Mouse (Mus musculus) kidney, postnatal 25 days (tissue): ENCODE measurements around the gene Stip1.
"Not testable (repeated sequence)": the region's sequence is repeated elsewhere in the genome, so short reads cannot be mapped to it uniquely, and the experiment has no call there.

Experiments used
- DNase-seq, 2 experiments: peaks; one replicate each; pipeline ENCODE4 v3.0.0; 2021; ENCODE audit warnings: mixed read lengths in 2 of 2

Gene Stip1

DNA sequence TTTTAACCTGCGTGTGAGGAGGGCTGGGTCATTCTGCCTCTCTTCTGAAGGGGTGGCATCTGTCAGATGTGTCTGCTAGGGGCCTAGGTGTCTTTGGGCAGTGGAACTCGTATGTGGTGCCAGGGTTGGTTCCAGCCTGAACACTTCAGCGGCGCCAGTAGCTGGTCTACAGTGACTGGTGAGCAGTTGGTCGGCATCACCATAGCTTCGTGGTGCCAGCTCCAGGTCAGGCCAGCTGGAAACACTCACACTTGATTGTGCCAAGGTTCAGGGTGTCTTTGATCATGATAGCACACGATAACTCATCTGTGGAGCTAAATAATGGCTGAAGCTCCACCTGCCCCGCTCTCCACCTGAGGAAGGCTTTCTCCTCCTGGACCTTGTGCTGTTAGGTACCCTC, 23.1 kb upstream of the Stip1 start:
- DNase-seq, result no peak

DNA sequence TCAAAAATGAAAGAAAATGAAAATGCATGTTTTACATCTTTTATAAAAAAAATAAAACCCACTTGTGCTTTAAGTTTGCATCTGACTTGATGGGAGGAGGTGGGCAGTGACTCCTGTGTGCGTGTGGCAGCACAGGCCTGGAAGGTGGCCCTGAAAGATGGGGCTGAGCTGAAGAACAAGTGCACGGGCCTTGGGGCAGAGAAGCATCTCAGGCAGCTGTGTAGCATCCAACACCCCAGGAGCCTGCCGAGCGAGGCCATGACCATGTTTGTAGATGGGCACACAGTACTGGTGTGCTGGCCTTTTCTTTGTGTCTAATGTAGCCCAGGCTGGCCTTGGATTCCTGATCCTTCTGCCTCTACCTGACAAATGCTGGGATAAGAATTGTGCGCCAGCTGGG, 22.3 kb upstream of the Stip1 start:
- DNase-seq, result no peak

DNA sequence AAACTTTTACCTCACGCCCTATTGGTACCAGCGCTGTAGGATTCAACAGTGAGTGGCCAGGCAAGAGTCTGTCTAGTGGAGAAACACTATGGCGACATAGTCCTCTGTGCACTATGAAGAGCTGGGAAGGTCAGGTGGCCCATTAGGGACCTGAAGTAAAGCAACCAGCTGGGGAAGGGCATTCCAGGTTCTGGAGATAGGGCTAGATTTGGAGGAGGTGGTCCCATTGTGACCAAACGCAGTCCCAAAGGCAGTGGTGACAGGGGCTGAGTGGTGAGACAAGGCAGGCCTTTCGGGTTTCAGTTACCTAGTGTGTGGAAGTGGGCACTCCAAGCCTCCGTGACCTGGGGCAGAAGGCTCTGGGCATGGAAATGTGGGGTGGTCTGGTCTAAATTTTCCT, 18.8 kb upstream of the Stip1 start:
- DNase-seq, result peak in 1 of 2 experiments; percentile 37

DNA sequence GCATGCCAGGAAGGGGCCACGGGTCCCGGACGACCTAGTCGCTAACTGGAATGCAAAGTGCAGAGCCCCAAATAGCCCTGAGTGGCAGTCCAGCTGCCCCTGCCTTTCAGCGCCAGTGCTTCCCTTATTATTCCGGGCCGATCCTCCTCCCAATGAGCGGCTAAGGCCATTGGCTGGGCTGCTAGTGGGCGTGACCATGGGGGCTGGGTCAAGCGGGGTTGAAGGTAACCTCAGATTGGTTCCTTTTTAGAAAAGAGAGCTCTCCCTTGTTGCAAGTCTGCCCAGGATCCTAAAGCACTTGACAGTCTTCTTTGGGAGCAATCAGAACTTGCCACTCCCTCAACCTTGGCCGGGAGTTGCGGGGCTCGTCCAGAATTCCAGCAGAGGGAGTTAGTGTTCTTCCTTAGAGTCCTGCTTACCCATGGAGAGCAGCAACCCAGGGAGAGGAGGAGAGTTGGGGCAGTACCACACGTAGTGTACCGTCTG, 18.0 kb upstream of the Stip1 start:
- peak; percentile 92 to 96 for DNase-seq

DNA sequence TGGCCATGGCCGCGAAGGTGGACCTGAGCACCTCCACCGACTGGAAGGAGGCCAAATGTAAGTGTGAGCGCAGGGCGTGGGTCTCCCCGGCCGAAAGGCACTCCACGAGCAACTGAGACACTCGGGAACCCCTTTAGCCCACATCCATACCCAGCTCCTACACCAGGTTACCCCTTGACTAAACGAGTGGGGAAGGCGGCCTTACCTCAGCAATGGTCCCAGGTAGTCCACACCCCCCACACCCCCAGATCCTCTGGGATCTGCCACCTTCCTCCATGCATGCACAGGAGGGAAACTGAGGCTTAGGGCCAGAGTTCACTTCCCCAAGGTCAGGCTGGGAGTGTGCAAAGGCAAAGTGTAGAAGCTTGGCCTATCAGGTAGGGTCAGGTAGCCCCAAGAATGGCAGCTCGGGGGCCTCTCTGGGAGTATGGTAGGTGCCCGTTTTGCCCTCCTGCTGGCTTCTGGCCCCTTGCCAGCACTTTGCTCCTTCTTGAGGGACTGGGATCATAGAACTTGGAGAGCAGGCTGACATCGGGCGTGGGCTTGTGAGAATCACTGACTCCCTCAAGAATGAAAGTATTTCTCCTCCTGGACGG, 17.5 kb upstream of the Stip1 start:
- DNase-seq, result peak; percentile 80 to 87

DNA sequence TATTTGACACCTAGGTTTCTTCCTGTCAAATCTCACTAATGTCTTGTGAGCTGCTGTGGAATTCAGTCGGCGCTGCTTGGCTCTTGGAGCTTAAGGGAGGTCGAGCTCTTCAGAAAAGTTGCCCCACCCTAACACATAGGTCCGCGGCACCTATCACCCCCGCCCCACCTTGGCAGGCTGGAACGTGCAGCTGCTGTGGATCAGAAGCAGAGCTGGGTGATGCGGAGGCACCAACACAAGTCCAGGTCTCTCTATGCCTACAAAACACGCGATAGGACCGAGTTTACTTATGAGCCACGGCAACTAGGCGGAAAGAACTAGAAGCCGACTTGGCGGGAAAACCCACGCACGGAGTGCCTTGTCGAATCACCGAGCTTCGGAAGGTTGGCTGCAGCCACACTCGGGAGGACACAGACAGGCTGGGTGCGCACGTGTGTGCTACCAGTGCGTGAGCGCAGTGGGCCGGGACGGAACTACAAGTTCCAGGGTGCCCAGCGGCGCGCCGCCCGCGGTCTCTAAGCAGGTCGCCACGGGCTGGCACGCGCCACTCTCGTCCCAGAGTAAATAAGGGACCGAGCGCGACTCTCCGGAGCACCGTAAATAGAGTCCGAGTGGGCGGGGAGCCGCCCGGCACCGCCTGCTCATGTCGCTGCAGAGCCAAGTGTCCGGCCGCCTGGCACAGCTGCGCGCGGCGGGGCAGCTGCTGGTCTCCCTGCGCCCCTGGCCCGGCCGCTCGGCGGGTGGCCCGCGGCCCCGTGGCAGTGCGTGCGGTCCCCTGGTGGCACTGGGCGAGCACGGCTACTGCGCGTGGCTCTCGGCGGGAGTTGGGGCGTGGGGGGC, 16.7 kb upstream of the Stip1 start, which contains the start of gene Macrod1:
Macrod1 (plus strand) TSS at position 563 of the 840 bp plus-strand sequence.
- DNase-seq, result peak; percentile 88 to 93

DNA sequence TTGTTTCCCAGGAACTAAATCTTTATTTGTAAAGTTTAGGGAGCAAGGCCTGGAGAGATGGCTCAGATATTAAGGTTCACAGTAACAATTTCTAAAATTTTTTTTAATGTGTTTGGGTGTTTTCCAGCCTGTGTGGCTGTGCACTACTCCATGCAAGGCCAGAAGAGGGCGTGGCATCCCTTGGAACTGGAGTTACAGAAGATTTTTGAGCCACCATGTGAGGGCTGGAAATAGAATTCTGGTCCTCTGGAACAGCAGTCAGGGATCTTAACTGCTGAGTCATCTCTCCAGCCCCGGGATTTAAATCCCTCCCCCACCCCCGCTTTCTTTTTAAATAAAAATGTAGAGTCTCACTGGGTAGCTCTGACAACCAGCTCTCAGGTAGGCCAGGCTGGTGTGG, 15.4 kb upstream of the Stip1 start:
- DNase-seq, result peak in 1 of 2 experiments; percentile 27

DNA sequence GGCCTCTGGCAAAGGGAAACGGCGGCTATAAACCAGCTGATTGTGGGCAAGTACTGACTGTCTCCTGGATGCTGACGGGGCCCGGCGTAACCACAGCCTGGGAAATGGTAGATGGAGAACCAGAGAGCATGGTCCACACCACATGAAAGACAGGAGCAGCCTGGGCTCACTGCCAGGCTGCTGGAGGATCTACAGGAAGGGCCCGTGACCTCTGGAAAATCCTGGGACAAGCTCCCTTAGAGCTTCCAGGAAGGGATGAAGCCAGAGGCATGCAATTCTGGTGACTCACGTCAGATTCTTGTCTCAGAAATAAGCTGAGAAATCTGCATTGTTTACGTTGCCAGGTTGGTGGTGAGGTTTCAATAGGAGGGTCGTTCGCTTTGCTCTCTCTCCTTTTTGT, 15.0 kb upstream of the Stip1 start:
- DNase-seq, result peak; percentile 35 to 66

DNA sequence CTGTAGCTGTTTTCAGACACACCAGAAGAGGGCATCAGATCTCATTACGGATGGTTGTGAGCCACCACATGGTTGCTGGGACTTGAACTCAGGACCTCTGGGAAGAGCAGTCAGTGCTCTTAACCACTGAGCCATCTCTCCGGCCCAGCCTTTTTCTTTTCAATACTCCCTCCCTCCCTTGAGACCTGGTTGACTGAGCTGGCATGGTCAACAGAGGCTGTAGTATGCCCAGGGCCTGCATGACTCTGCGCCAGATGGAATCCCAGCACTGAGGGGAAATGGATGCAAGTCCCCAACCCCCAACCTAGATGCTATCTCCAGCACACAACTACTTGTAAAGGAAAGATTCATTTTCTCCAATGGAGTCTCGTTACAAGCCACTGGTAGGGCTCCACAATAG, 13.6 kb upstream of the Stip1 start:
- DNase-seq, result not testable (repeated sequence)

DNA sequence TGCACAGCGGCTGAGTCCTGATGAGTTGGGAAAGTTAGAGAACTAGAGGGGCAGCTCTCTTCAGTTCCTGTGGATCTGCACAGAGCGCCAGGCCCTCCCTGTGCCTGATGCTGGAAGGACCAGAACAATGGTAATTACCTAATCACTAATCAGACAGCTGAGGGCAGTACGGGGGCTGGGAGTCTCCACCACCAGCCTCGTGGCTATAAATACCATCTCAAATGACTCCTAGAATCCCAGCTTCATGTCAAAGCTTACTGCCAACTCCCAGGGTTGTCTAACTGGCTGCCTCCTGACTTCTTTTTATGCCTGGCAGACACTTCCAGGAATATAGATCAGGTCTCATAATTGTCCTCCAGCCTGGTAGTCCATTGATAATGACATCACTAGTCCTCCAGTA, 4.9 kb upstream of the Stip1 start:
- no peak for DNase-seq

DNA sequence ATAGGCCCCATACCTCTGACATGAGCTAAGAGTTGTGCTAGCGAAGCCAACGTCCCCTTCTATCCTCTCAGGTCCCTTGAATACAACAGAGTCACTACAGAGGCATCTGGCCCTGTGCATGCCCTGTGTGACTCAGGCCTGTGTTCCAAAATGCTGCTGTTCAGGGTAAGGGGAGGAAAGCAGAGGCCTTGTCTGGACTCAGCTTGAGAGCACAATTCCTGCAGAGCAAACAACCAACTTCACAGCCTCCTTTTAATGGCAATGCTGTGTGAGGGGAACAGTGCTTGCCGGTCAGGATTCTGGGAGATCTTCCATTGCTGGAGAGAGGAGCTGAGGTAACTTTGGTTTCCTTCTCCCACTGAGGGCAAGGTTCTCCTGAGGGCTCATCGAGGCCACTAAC, 4.5 kb upstream of the Stip1 start:
- no peak for DNase-seq

DNA sequence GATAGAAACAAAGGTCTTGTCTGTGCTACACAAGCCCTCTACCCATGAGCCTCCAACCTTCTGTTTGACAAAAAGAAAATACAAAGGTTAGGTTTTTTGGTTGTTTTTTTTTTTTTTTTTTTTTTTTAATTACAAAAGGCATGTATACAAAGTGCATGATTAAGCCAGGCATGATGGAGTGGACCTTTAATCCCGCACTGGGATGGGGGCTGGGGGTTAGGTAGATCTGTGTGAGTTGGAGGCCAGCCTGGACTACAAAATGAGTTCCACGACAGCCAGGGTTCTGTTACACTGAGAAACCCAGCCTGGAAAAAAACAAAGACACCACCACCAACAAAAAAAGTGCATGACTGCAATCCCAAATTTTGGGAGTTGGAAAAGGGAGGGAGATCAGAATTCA, 1.4 kb upstream of the Stip1 start:
- DNase-seq, result no peak

DNA sequence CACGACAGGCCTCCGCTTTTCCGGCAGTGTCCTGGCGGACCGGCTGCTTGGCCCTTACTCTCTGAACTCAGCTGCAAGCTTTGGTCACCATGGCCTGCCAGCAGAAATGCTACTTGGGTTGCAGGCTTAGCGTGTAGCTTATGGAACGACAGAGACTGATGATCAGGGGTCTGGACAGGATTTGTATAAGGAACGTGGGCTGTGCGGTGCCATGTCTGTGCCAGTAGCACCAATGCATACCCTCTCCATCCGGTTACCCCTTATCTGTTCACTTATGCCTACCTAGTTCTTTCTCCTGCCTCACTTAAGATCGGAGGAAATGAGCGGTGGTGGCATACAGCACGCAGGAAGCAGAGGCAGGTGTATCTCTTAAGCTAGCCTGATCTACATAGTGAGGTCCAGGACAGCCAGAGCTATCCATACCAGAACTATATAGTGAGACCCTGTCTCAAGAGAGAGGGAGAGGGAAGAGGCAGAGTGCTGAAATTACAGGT, 917 bp upstream of the Stip1 start:
- DNase-seq, result no peak

DNA sequence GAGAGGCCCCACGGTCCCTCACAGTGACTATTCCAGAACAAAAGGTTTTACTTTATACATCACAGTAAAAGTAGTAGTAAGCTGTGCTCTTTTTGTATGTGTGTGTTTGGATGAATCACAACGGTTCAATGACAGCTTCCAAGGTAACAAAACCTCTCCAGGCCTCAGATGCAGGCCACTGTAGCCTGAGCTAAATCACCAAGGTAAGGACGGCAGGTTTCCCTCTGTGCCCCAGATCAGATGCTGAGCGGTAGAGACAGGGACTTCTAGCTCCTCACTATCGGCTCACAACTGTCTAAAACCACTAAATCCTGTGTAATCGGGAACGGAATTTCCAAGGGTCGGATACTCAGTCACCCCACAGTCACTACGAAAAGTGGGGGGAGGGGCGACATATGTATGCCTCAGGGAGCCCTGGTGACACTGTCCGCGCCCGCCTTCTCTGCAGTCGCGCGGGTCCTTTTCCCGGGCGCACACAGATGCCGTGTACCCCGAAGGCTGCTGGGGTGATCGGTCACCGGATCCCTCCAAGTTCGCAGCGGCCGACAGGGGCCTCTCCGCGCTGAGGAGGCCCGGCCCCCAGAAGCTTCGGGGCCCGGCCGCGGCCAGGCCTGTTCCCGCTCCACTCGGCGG, 563 bp downstream of the Stip1 start:
- peak; percentile 69 to 71 for DNase-seq

DNA sequence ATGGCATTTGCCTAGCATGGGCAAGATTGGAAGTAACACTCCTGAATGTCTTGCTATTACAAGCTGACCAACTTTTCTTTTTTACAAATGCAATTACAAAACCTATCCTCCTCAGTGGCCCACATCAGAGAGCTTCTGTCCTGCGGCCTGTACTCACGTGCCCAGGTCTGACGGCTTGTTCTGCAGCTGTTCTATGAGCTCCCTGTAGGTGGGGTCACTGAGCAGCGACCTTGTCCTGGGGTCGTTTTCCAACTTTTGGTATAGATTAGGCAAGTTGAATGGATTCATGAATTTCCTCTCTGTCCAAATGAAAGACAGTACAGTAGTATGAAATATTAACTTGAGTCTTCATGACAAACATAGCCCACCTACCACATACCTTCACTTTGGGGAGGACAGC, 5.8 kb downstream of the Stip1 start:
- DNase-seq, result no peak

DNA sequence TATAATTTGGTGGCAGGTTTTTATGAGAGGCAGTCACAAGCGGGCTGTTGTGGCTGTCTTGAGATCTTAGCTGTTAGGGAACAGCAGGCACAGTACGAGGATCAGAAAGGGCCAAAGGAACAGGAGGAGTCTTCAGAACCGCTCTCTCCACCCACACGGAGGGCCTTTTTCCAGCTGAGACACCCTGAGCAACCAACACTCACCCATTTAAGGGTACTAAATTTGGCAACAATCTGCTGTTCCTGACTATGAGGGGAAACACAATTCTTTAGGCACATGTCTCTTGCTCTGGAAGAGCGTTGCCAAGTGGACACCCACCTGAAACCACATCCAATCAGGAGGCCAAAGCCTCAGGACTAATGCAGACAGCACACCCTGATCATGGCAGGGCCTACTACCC, 10.2 kb downstream of the Stip1 start:
- no peak for DNase-seq

DNA sequence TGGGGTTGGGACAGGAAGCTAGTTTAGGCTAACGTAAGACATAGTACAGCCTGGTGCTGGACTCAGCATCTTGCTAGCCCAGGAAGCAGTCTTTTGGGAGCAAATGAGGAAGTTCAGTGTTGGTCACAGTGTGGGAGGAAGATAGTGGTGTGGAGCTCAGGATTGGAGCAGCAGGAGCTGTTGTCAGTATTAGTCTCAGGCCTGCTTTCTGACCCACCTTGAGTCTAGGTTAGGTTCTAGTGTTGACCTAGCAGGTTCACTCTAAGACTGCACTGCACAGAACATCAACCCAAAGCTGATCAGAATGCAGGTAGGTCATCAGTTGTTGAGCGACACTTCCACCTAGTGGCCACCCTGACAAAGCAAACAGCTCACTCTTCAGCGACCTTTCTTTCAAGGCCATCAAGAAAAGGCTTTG, 19.5 kb downstream of the Stip1 start:
- DNase-seq, result peak; percentile 74 to 76

DNA sequence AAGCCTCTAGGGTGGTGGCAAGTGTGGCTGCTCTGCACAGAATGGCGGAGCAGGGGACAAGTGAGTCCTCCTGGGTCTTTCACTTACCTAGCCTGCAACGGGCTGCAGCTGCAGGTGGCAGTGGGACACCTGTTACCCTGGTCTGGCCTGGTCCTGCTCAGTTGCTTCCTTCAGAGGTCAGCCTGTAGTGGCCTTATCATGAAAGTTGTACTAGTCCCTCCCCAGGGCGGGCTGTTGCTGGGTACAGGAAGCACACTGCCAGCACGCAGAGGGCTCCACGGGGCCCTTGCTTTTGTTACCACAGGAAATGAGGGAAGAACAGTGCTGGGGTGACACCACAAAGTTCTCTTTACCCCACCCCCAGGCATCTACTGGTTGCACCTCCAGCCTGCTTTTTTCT, 20.6 kb downstream of the Stip1 start, which contains the start of gene Fermt3:
Fermt3 (minus strand) TSS at position 279 of the 400 bp plus-strand sequence.
- peak in 1 of 2 experiments; percentile 60 for DNase-seq

DNA sequence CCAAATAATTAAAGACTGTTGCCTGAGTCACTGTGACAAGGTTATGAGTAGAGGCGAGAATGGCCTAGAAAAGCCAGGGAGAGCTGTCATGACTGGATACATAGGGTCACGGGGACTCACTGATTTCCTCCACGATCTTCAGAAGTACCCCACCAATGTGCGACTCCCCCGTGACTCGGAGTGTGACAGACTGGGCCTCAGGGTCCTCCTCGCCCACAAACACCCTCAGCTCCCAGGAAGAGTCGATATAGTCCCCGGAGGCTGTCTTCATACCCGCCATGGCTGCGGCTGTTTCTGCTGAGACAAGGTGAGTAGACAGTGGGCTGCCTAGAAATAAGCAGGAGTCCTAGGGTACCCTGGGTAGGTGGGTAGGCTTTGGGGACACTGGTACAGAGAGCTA, 21.2 kb downstream of the Stip1 start:
- no peak for DNase-seq

DNA sequence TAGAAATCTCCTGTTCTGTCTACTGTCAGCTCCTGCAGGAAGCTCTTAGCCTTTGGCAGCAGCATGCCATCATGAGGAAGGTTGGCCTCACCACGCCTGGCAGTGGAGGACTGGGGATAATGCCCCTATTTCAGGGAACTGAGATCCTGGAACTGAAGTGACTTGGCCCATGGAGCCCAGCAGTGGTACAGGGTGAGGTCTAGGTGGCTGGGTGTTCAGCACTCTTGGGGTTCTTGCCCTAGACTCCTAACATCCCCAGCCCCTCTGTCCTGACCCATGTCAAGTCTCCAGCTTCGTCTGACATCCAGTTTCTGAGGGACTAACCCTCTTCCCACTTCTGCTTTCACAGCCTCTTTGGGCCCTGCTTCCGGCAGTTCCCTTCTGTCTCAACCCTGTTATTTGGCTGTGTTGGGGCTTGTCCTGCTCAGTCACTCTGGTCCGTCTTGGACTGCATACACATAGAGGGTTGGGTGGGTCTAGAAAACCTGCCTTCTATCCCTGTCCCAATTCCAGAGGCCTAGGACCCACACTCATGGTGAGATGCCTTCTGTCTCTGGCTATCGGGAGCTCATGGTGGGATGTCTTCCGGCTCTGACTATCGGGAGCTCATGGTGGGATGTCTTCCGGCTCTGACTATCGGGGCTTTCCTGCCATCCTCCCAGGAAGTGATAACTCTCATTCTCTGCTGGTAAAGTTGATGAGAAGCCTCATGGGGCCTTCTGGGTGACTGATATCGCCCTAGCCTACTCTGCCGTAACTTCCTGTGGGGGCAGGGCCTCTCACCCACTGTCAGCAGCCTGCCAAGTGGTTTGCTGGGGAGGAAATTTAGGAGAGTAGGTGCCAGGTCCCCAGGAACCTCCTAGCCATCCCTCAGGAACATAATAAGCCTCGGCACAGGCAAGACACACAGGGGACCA, 22.0 kb downstream of the Stip1 start:
- no peak for DNase-seq

DNA sequence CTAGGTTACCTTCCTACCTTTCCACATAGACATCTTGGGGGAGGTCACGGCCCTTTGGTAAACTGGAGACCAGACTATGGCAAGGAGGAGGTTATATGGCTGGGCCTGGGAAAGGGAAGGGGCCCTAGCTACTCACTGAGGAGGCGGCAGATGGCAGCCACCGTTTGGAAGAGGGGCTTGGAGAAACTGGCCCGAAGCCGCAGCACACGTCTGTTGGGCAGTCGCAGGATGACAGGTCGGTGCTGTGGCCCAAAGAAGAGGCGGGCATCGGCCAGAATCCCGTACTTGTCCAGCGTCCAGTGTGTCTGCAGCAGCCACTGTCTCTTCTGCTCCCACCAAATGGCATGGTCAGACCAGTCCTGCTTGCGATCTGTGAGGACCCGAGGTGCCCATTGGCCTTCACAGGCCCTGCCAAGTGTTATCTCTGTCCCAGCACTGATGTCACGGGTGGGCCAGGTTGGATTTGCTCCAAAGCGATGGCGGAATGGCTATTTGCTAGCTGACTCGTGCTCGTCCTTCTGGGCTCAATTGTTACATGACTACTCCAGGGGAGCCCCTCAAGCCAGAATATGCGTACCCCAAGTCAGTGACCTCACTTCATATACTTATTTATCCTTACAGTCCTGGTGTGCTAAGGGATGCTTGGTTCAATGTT, 25.2 kb downstream of the Stip1 start:
- no peak for DNase-seq

DNA sequence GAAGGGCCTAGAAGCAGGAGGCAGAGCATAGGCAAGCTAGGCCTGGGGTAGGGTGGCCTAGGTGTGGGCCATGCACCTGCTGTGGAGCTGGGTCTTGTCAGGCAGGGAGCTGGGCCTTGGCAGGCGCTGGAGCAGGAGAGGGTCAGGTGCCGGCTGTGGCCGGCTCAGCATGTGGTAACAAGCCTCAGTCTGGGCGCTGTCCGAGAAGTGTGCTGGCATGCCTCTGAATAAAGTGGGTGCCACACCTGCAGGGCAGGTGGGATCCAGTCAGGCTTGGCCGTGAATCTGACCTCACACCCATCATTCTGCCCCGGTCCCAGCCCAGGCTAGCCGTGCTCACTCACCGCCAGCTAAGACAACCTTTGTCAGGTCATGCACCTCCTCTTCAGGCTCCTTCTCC, 25.8 kb downstream of the Stip1 start:
- DNase-seq, result peak in 1 of 2 experiments; percentile 58
